Mouse (Mus musculus): ENCODE data around the gene Gm42791.

Gene Gm42791

DNA sequence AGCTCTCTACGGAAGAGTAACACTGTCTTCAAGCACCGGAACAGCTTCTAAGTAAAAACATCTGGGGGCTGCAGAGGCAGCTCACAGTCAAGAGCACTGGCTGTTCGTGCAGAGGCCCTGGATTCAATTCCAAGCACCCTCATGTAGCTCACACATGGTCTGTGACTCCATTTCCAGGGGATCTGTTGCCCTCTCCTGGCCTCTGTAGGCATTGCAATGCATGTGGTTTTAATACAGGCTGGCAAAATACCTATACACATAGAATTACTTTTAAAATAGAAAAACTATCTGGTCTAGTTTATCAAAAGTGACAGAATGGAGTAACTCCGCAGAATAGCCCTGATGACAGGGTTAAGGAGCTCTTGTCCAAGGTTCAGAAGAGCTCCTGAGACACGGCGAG, 115.7 kb downstream of the Gm42791 start:
- DNase-seq (ENCODE audit: low spot score in 2 of 2) = no peak

DNA sequence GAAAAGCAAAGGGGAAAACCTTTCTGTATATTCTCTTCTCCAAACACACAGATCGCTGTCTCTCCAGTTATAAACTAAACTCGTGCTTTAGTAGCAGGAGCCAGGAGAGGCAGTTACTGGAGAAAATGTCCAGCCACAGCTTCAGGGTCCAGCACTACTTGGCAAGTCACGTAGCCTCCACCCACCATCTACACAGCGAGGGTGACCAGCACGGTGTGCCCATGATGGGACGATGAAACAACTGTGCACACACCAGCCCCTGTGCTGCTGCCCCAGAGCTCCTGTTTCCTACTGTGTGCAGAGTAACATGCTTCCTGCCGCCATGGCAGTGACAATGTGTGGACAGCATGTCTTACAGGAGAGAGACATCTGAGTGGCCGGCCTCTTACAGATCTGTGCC, 121.8 kb downstream of the Gm42791 start:
- DNase-seq (ENCODE audit: low spot score in 2 of 2) = no peak

DNA sequence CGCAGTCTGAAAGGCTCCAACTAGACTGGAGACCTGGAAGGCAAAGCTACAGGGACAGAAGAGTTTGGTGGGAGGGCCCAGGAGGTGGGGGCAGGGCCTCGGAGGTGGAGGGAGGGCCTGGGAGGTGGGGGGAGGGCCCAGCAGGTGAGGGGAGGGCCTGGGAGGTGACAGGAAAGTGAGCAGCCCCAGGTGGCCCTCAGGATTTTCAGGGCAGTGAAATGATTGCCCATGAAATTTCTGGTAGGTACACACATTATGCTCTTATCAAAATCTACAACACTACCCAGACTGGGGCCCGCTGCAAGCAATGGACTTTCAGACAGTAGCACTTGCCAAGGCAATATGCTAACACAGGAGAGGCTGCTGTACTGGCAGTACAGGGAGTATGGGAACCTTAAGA, 125.4 kb downstream of the Gm42791 start:
- DNase-seq (ENCODE audit: low spot score in 2 of 2) = no peak

DNA sequence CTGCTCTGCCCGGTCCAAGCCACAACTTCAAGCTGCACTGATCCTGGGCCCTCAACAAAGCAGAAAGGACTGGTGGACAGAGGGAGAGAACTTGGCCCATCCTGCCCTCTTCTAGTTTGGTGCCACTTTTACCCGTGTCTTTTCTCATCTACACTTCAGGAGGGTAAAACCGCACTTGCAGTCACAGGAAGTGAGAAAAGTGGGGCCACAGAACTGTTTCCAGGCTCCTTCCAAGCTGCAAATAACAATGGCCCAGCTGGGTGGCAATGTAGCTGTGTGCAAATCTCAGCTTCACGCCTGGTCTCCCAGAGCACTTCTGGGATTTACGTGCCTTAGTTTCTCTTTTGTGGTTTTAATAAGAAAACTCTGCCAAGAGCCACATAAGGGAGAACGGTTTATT, 127.2 kb downstream of the Gm42791 start:
- no peak for DNase-seq (ENCODE audit: low spot score in 2 of 2)

DNA sequence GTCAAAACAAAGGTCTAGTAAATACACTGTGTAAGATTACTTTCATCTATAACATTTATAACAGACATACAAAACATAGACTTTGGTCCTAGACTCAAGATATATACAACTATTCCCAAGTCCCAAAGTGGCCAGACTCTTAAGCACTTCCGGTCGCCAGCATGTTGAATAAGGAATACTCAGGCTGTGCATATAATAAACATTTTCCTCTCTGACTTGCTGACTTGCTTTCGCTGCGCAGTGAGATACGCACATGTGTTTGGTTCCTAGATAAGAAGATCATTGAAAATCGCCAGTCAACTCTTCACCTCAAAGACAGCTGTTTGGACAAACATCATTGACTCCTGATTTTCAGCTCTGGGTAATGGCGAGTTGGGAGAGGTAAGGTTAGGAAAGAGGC, 127.8 kb downstream of the Gm42791 start:
- DNase-seq (ENCODE audit: low spot score in 2 of 2) = no peak

DNA sequence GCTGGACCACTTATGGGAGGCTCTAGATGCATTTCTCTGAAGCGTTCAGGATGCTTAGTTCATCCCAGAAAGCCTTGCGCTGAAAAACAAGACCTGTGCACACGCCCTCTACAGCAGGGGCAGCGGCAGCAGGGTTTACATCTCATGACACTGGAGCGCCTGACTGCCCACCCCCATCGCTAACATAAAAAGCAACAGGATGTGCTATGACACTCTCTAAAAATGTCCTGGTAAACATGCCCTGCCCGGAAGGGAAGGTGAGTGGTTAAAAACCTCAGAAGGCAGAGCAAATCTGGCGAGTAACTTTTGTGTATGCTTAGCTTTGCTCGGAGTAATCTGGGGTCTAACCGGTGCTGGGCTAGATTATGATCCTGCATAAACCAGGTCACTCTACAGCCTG, 128.4 kb downstream of the Gm42791 start:
- DNase-seq (ENCODE audit: low spot score in 2 of 2) = no peak

DNA sequence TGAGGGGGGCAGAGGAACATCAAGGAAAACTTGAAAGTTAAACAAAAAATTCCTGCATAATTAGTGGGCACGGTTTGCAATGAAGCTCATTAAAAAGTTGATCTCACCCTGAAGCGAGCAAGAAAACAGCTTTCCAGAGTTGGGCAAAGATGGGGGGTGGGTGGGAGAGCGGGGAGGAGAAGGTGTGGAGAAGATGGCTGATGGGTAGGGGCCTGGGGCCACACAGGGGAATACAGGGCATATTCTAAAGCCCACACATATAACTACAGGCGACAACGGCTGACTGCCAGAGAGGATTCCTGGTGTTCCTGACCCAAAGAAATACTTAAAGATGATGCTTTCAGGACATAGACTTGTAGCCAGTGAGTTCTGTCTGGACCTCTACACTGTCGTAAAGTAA, 131.5 kb downstream of the Gm42791 start:
- DNase-seq (ENCODE audit: low spot score in 2 of 2) = no peak

DNA sequence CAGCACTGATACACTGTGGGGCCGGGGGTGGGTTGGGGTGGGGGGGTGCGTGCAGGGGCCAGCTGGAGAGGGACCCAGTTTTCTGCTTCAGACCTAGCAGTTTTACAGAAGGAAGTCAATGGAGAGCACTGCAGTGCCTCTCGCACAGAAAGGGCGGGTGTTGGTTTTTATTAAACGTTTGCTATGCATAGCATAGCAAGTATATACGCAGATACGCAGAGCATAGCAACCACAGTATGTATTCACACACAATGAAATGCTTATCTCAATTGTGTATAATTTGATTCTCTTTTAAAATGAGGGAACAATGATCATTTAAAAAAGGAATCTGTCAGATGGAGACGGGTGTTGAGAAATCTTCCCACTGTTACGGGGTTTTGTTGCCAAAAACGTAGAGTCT, 132.1 kb downstream of the Gm42791 start:
- DNase-seq (ENCODE audit: low spot score in 2 of 2) = no peak

DNA sequence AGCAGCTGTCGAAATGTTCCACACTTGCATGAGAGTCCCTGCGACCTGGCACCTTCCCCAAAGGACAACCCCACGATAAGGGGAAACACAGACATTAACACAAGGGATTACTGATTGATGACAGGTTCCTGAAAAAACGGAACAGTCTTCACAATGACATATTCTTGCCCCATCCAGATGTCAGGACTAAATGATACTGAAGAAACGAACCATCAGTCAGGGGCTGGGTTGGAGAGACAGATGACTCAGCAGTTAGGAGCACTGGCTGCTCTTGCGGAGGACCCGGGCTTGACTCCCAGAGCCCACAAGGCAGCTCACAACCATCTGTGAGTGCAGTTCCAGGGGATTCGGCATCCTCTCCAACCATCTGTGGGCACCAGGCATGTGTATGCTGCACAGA, 132.8 kb downstream of the Gm42791 start:
- no peak for DNase-seq (ENCODE audit: low spot score in 2 of 2)

DNA sequence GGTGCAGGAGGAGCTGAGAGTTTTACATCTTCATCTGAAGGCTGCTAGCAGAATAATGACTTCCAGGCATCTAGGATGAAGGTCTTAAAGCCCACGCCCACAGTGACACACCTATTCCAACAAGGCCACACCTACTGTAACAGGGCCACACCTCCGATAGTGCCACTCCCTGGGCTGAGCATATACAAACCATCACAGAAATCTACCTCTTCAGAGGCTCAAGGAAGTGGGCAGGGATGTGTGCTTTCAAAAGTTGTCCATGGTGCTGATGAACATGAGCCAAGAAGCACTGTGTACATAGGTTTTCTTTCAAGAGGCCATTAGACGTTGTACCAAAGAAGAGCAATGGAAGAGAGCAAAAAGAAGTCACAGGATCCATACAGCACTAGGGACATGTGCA, 137.4 kb downstream of the Gm42791 start:
- no peak for DNase-seq (ENCODE audit: low spot score in 2 of 2)

DNA sequence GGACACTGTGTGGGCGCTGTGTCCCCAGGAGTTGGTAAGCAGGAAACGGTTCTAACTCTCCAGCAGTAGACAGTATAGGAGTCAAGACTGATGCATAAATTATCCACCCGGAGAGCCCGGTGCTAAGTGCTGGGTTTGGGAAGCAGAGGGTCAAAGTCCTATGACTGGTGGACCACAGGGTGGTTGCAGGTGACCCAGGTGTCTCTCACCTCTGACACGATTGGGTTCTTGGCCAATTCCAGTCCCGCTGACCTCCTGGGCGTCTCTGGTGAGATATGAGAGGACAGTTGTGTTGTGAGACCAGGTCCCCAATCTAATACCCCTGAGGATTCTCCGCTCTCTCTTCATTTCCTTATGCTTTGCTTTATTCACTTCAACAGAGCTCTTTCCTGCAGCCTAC, 139.9 kb downstream of the Gm42791 start:
- DNase-seq (ENCODE audit: low spot score in 2 of 2) = no peak

DNA sequence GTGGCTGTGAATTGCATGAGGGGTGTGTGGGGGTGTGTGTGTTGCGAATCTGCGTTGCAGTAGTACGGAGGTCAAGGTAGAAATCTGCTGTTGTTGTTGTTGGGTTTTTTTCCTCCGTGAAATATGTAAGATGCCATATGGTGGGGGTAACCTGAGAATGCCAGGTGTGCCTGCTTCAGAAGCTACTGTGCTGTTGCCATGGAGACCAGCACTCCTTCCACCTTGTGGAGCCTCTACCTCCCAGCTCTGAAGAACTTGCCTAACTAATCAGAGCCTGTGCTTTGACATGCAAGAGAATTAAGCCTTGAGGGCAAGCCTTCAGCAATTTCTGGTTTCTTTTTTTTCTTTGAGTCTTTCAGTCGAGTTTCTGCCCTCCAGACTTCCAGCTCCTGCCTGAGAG, 140.8 kb downstream of the Gm42791 start:
- DNase-seq (ENCODE audit: low spot score in 2 of 2) = no peak

DNA sequence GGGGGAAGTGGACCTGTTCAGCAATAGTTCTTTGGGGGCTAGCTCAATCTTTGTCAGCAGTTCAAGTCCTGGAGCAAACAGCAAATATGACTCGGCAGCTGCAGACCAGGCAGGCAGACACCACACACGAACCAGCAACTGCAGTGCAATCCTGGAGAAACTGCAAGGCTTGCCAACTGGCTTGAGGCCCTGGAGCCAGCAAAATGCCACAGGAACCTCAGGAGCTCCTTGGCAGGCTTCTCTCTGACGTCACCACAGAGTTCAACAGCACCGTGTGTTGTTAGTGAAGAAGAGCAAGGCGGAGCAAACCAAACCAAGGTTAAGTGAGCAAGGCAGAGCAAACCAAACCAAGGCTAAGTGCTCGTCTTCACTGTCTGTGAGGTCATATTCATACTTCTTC, 145.4 kb downstream of the Gm42791 start:
- DNase-seq (ENCODE audit: low spot score in 2 of 2) = no peak

DNA sequence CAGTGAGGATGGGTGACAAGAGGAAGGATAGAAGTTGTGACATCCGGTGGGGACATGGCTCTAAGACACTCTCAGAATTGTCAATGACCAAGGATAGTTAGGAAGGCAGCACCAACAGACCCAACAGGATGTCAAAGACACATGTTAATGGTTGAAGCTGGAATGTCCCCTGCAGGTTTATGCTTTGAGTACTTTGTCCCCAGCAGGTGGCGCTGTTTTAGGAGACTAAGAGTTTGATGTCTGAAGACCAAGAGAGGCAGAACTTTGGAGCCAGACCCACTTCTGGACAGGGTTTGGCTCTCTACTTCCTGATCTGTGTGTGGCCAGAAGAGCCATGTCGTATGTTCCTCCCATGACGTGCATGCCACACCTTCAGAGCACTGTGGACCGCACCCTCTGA, 147.9 kb downstream of the Gm42791 start:
- DNase-seq (ENCODE audit: low spot score in 2 of 2) = no peak
